Mouse (Mus musculus): ENCODE data around the gene Vmn2r4.
"Not testable (repeated sequence)": the region's sequence is repeated elsewhere in the genome, so short reads cannot be mapped to it uniquely, and the experiment has no call there.

Gene Vmn2r4

GRCm38 (mm10) chr3:64415268-64415667 is at the start of gene Vmn2r4:
Vmn2r4 (minus strand) TSS chr3:64415368.
- in situ Hi-C loops (cut with MboI, MseI) = loop anchor here (5.0 kb wide), 1 partner anchor 152 kb away; the partner anchor contains the start of gene Vmn2r6

GRCm38 (mm10) chr3:64434261-64434660 is 19.1 kb upstream of the Vmn2r4 start:
- in situ Hi-C loops (cut with MboI, MseI) = not testable (repeated sequence)

- in situ Hi-C loops (cut with MboI, MseI) = not testable (repeated sequence)
Measured at GRCm38 (mm10) chr3:64428117-64428798, 13.1 kb upstream of the Vmn2r4 start.

- in situ Hi-C loops (cut with MboI, MseI) = not testable (repeated sequence)
Measured at GRCm38 (mm10) chr3:64422141-64422540, 7.0 kb upstream of the Vmn2r4 start.

GRCm38 (mm10) chr3:64417477-64417876 is 2.3 kb upstream of the Vmn2r4 start:
- in situ Hi-C loops (cut with MboI, MseI) = loop anchor here (5.0 kb wide), 1 partner anchor 150 kb away; the partner anchor contains the start of gene Vmn2r6

GRCm38 (mm10) chr3:64414253-64414652 is 915 bp downstream of the Vmn2r4 start:
- in situ Hi-C loops (cut with MboI, MseI) = not testable (repeated sequence)

GRCm38 (mm10) chr3:64359286-64360035 is 55.7 kb downstream of the Vmn2r4 start:
- in situ Hi-C loops (cut with MboI, MseI) = no loop called here
